Comparison of ENCODE assay signal across 22 mouse cellular contexts in genomic region chr8:82916851-82917539, GRCm38 (mm10). TPM values are rescaled to one million over a fixed set of nuclear protein-coding genes. Genes with fewer than 3 reads are reported as not detected.
DNase-seq lines count a peak whose midpoint lies in the region; ATAC-seq and TF ChIP-seq lines count a peak whose summit lies in the region.
"Had no signal": no experiment of that assay in that cellular context is flagged by ENCODE, and none has a peak within 500 bp of the region (broad histone marks: within the 10 kb centered on the region; RNA-seq: fewer than 3 reads in every experiment).

No protein-coding gene starts in this region.

- TF ChIP-seq POLR2A in myocyte (IDR thresholded peaks at IDR 0.05; ENCODE audit: insufficient read length, low read depth) = no peak

- CTCF ChIA-PET in Patski (lab: Charles Lee) = interaction anchor here (0.7 to 1.5 kb wide), 4 partner anchors 12 to 55 kb away, joined by 3 to 11 read pairs (median 4); no protein-coding TSS in a partner anchor

- H3K4me3 ChIP-seq in midbrain, embryonic 11.5 days (ENCODE audit: low read depth, low read length) = no peak overlapping the region
- H3K4me3 ChIP-seq in midbrain, embryonic 10.5 days = no peak overlapping the region
- no peak overlapping the region for H3K4me3 ChIP-seq in myocyte
- H3K4me3 ChIP-seq: forebrain, embryonic 15.5 days; limb, embryonic 15.5 days had no signal

- no peak for TF ChIP-seq CTCF in Patski (IDR thresholded peaks at IDR 0.05)

- H3K4me1 ChIP-seq in midbrain, embryonic 11.5 days (ENCODE audit: control insufficient read depth, insufficient read depth, low read length) = no peaks in the 10 kb centered on the region
- H3K4me1 ChIP-seq in midbrain, embryonic 10.5 days = peaks cover 9% of the 10 kb centered on the region
- H3K4me1 ChIP-seq: forebrain, embryonic 15.5 days had no signal

- no peak overlapping the region for H3ac ChIP-seq in myocyte (ENCODE audit: control insufficient read depth, insufficient read length)

- POLR2A ChIA-PET in Patski (lab: Charles Lee) = interaction anchor here (0.7 to 1.1 kb wide), 3 partner anchors 53 to 681 kb away, joined by 3 to 4 read pairs (median 4); no protein-coding TSS in a partner anchor

- no peak overlapping the region for H3K4me2 ChIP-seq in midbrain, embryonic 11.5 days
- peak overlapping the region; percentile 77 for H3K4me2 ChIP-seq in myocyte (ENCODE audit: low read depth)
- H3K4me2 ChIP-seq: forebrain, embryonic 15.5 days; limb, embryonic 15.5 days had no signal

- H3K9me3 ChIP-seq in midbrain, embryonic 11.5 days (ENCODE audit: control insufficient read depth, low read length) = no peaks in the 10 kb centered on the region
- no peaks in the 10 kb centered on the region for H3K9me3 ChIP-seq in midbrain, embryonic 10.5 days (replicated peaks)
- H3K9me3 ChIP-seq: forebrain, embryonic 15.5 days; limb, embryonic 15.5 days had no signal

- no peak overlapping the region for H3K27ac ChIP-seq in midbrain, embryonic 11.5 days (ENCODE audit: low read depth, low read length)
- H3K27ac ChIP-seq in midbrain, embryonic 10.5 days (replicated peaks) = no peak overlapping the region
- H3K27ac ChIP-seq: forebrain, embryonic 15.5 days; limb, embryonic 15.5 days had no signal

- ATAC-seq in midbrain, embryonic 11.5 days (ENCODE audit: low FRiP score) = no peak
- ATAC-seq in Patski = peak; percentile 60
- peak; percentile 41 for ATAC-seq in granulocyte monocyte progenitor cell, adult 5-6 weeks (replicated peaks; ENCODE audit: poor library complexity, severe bottlenecking)
- ATAC-seq: forebrain, embryonic 15.5 days; hindbrain, embryonic 16.5 days; intestine, postnatal 0 days had no signal

- H3K79me2 ChIP-seq in myocyte (ENCODE audit: control insufficient read depth, insufficient read depth) = no peaks in the 10 kb centered on the region

- no peak overlapping the region for H3K9ac ChIP-seq in midbrain, embryonic 11.5 days (ENCODE audit: low read length)
- H3K9ac ChIP-seq: forebrain, embryonic 15.5 days; limb, embryonic 15.5 days; liver, postnatal 0 days had no signal

- no peaks in the 10 kb centered on the region for H3K36me3 ChIP-seq in midbrain, embryonic 11.5 days (ENCODE audit: control insufficient read depth, insufficient read depth, low read length)
- H3K36me3 ChIP-seq in midbrain, embryonic 10.5 days = no peaks in the 10 kb centered on the region
- no peaks in the 10 kb centered on the region for H3K36me3 ChIP-seq in myocyte (ENCODE audit: control insufficient read depth, insufficient read depth)
- H3K36me3 ChIP-seq: forebrain, embryonic 15.5 days; limb, embryonic 15.5 days had no signal

- DNase-seq in midbrain, embryonic 11.5 days (ENCODE audit: low spot score, missing footprints) = peak; percentile 2
- DNase-seq in midbrain, embryonic 10.5 days (ENCODE audit: low spot score) = no peak
- peak; percentile 69 for DNase-seq in Patski (ENCODE audit: low read depth, low spot score)
- DNase-seq in kidney, postnatal 14 days = no peak
- no peak for DNase-seq in thymus, postnatal 25 days
- no peak for DNase-seq in adrenal gland, adult 2 months
- DNase-seq: adrenal gland, postnatal 14 days; cerebellum, adult 11-12 months; cerebellum, postnatal 14 days; heart, postnatal 36 days; liver, postnatal 0 days; lung, postnatal 14 days; midbrain, embryonic 14.5 days; right cerebral cortex, postnatal 14 days; spleen, adult 18-20 months; thymus, postnatal 36 days had no signal

- in situ Hi-C loops in Patski (cut with MboI; ENCODE audit: low pct_unique_long_range_greater_than_20kb) = loop anchor here (5.0 kb wide), 1 partner anchor 50 kb away; no protein-coding TSS in a partner anchor

- no peaks in the 10 kb centered on the region for H3K27me3 ChIP-seq in midbrain, embryonic 11.5 days (ENCODE audit: control insufficient read depth, insufficient read depth, low read length)
- no peaks in the 10 kb centered on the region for H3K27me3 ChIP-seq in midbrain, embryonic 10.5 days (ENCODE audit: low read depth, poor library complexity, severe bottlenecking)
- H3K27me3 ChIP-seq in Patski (no peaks in the 10 kb centered on the region), myocyte (ENCODE audit: control insufficient read depth, insufficient read depth, insufficient read length) (no peaks in the 10 kb centered on the region)
- H3K27me3 ChIP-seq: forebrain, embryonic 15.5 days; limb, embryonic 15.5 days had no signal

- WGBS in midbrain, embryonic 11.5 days = 61% methylated on average over 1 of the region's 1 CpGs
- WGBS in midbrain, embryonic 10.5 days = 71% methylated on average over 1 of the region's 1 CpGs

TF ChIP-seq in myocyte, 11 proteins besides CTCF, POLR2A, EP300 and RAD21:
- TF ChIP-seq MYOG (IDR thresholded peaks at IDR 0.05; ENCODE audit: control insufficient read depth in 1 of 3, insufficient read depth in 1 of 3, insufficient read length in 2 of 3, low read depth in 2 of 3) (no peak), MYOD1 (IDR thresholded peaks at IDR 0.05; ENCODE audit: control insufficient read depth in 1 of 3, insufficient read length in 2 of 3, low read depth in 2 of 3) (no peak), USF1 (IDR thresholded peaks at IDR 0.05; ENCODE audit: low read depth) (no peak), SRF (IDR thresholded peaks at IDR 0.05; ENCODE audit: control insufficient read depth, insufficient read length, low read depth) (no peak), REST (IDR thresholded peaks at IDR 0.05; ENCODE audit: insufficient read depth, insufficient read length) (no peak), TCF3 (IDR thresholded peaks at IDR 0.05; ENCODE audit: insufficient read length, low read depth) (no peak), E2F4 (IDR thresholded peaks at IDR 0.05; ENCODE audit: insufficient read depth) (no peak), MAX (IDR thresholded peaks at IDR 0.05; ENCODE audit: low read depth) (no peak), TCF12 (IDR thresholded peaks at IDR 0.05; ENCODE audit: insufficient read depth, poor library complexity, severe bottlenecking) (no peak), POLR2AphosphoS2 (IDR thresholded peaks at IDR 0.05; ENCODE audit: insufficient read length, low read depth) (no peak), CEBPB (IDR thresholded peaks at IDR 0.05; ENCODE audit: insufficient read depth, poor library complexity, severe bottlenecking) (no peak)

RNA-seq across cellular contexts. Expression of gene Rnf150, which starts 53.8 kb away (rescaled TPM):
- polyA plus RNA-seq in midbrain, embryonic 11.5 days (2014; fragmentation: Nextera tagmentation; extraction: Ambion mirVana) = 1.2 and 1.5 TPM in 2 replicates
- 1.00 and 1.2 TPM in 2 replicates for polyA plus RNA-seq in midbrain, embryonic 10.5 days (2016; fragmentation: Nextera tagmentation; extraction: Ambion mirVana)
- polyA plus RNA-seq in Patski (2021) = 19.1 TPM
- total RNA-seq in granulocyte monocyte progenitor cell, adult 5-6 weeks (2014; fragmentation: Nextera tagmentation) = 0.69 and 1.8 TPM in 2 replicates
- 0.26 and 0.78 TPM in 2 replicates for total RNA-seq in granulocyte monocyte progenitor cell, adult 5-6 weeks (2017)
- 2.0 TPM for polyA plus RNA-seq in myocyte (2012; fragmentation: generic; extraction: Trizol)
- total RNA-seq in adrenal gland, adult 2 months (2021) = 10 to 100 TPM; 13.5 to 14.8 TPM
- polyA plus RNA-seq in adrenal gland, adult 2 months (2012; rRNA removed) = 2.8 and 3.4 TPM in 2 replicates

Comparison
In these comparisons a context has a peak if more than half of its experiments do, and no peak if none do; other contexts are left out.
1. DNase-seq: peak in midbrain, embryonic 11.5 days (single experiment) and Patski (single experiment); none in midbrain, embryonic 10.5 days (single experiment), kidney, postnatal 14 days (single experiment), thymus, postnatal 25 days (single experiment) and adrenal gland, adult 2 months (single experiment).